Mouse (Mus musculus): ENCODE data around the gene Patl1.
"Not testable (repeated sequence)": the region's sequence is repeated elsewhere in the genome, so short reads cannot be mapped to it uniquely, and the experiment has no call there.

Gene Patl1

DNA sequence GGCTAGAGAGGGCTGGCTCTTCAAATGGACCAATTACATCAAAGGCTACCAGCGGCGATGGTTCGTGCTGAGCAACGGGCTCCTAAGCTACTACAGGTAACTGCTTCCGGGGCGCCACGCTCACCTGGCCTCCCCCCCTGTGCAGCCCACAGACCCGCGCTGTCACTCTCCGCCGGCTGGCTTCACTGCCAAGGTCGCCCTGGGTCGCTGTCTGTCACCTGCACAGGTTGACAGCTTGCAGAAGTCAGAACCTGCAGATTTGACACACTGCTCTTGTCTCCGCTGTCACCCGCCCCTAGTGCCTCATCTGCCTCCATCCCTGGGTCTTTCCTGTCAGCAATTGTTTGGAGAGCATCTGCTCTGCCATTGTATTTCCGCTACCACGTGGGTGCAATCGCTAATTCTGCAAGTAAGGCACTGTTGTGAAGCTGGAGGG, 54.0 kb downstream of the Patl1 start:
- peak; percentile 18 for DNase-seq (ENCODE audit: low spot score)

DNA sequence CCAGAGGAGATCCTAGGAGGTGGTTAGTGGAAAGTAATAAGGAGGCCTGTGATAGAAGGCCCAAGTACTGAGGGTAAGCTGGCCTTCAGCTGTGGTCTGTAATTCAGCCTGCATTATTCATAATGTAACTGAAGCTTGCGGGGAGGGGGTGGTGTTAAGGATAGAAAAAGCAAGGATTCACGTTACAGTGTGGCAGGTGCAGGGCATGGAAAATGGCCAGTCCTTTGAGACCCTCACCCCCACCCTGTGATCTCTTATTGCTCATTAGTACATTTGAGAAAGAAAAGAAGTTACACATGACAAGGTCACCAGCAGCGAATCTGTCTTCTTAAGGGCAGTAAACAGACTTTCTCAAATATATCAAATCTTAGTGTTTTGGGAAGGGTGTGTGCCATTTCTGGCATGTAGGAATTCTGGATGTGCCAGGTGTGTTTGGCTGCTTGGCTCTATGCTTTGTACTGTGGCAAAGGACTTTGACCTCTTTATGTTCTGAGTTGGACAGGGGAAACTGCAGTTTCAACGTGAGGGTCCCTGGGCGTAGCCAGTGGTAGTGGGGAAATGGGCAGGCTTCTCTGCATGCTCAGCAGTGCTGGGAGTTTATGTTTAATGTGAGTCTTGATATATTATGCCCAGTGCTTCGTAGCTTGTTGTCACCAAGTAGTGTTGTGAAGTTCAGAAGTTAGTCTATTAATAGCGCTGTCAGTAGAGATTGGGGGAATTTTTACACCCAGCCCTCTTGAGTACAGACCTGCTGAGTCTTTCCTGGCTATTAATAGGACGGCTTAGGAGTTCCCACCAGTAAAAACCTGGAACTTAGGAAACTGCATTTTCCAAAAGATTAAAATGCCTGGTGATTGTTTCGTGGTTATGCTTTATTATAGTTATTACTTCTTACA, 57.2 kb downstream of the Patl1 start:
- no peak for DNase-seq (ENCODE audit: low spot score)

DNA sequence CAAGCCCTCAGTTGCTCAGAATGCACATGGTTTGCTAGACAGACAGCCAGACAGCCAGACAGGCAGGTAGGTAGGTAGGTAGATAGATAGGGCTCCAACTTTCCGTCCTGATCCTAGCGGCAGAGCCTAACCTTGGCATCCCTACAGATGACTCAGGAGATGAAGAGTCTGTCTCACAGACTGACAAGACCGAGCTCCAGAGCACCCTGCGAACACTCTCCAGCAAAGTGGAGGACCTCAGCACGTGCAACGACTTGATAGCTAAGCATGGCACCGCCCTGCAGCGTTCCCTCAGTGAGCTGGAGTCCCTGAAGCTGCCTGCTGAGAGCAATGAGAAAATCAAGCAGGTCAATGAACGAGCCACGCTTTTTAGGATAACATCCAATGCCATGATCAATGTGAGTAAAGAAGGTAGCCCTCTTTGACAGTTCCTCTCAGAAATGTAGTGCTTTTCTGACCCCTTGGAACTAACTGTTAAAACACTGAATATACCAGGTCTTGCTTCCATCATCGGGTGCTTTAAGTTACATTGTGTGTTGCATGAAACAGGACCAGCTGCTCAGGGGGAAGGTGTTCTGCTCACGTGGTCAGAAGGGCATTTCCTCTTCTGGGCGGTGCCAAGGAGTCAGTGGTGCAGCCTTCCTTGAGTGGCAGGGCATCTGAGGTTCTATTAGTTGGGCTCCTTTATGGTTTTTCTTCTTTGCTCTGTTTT, 61.5 kb downstream of the Patl1 start:
- no peak for DNase-seq (ENCODE audit: low spot score)

DNA sequence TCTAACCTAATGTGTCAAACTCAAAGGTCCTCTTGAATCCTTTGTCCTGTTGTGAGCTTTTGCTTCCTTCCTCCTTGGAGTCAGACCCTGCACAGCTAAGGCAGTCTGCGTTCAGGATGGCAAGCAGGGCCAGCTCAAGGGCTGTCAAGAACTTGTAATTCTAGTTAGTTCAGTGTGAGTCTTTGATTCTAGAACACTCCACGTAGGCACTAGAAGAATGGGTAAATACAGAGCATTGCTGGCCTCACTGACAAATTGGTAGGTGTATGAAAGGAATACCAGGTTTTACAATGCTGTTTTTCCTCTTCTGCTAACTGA, 62.0 kb downstream of the Patl1 start:
- DNase-seq (ENCODE audit: low spot score): no peak

DNA sequence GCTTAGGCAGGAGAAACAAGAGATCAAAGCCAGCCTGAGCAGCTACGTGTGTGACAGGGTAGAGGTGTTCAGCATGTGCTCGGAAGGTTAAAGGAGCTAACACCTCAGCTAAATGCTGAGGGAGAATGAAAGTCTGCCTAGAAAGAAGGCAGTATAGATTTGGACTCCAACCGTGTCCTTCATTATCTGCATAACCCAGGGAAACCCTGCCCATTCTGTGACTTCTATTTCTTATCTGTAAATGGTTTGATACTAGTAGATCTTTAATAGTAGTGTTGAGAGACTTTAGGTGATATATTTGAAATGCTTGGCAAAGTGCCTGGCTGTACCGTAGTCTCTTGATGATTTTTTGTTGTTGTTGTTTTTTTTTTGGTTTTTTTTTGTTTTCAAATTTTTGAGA, 63.5 kb downstream of the Patl1 start:
- no peak for DNase-seq (ENCODE audit: low spot score)

DNA sequence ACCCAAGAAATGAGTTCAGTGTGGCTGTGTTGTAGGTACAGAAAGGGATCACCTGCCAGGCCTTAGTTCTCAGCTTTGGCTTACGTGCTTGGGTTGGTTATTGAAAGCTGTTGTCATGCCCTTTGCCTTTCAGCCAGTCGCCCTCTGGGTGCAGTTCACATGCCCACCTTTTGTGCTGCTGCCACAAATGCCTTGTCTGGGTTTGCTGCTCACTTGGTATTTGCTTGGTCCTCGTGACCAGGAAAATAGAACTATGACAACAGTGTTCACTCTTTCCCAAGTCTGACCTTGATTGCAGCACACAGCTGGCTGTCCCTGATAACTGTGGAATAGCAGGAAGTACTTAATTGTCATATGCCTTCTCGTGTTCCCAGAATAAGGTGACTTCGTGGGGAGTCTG, 65.2 kb downstream of the Patl1 start:
- no peak for DNase-seq (ENCODE audit: low spot score)

DNA sequence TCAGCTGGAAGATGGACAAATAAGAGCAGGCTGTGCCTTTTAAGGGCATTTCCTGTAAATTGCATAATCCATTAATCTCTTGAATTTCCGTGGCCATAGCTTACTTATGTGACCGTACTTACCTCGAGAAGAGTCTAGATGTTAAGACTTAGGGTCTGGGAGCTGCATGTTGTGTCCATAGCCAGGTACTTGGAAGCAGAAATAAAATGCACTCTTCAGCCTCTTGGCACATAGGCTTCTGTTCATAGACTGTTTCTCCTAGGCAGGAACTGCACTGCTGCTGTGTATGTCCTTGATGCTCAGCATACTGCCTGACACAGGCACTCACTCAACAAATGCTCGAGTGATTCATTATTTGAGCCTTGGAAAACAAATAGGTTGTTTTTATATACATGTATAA, 68.3 kb downstream of the Patl1 start:
- DNase-seq (ENCODE audit: low spot score): no peak

DNA sequence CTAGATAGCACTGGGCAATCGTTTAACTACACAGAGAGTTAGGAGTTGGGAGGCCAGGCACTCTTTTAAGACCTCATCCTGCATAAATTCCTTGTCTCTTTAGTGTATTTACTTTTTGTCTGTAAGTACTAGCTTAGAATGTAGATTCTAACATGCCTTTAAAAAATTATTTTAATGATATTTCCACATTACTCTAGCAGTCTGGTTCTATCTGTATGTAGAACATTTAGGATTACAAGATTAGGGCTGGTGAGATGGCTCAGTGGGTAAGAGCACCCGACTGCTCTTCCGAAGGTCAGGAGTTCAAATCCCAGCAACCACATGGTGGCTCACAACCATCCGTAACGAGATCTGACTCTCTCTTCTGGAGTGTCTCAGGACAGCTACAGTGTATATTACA, 72.4 kb downstream of the Patl1 start:
- DNase-seq (ENCODE audit: low spot score): not testable (repeated sequence)

DNA sequence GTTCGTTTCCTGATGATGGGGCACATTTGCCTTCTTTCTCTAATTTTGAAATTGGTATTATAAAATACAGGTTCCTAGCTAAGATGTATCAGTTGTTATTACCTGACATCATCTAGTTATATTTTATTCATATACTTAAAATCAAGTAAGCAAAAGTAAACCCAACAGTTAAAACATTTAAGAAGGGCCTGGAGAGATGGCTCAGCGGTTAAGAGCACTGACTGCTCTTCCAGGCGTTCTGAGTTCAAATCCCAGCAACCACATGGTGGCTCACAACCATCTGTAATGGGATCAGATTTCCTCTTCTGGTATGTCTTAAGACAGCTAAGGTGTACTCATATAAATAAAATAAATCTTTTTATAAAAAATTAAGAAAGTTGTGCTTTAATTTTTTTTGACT, 75.6 kb downstream of the Patl1 start:
- DNase-seq (ENCODE audit: low spot score): no peak

DNA sequence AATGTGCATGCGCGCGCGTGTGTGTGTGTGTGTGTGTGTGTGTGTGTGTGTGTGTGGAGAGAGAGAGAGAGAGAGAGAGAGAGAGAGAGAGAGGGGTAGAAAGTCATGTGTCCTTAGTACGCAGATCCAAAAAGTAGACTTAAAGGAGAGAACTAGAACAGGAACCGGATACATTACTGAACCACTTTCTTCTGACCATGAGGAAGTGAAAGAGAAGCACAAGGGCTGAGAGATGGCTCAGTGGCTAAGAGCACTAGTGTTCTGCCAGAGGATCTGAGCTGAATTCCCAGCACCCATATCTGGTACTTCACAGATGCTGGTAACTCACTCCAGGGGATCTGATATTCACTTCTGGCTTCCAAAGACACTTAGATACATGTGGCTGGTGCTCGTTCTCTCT, 77.1 kb downstream of the Patl1 start:
- DNase-seq (ENCODE audit: low spot score): no peak

DNA sequence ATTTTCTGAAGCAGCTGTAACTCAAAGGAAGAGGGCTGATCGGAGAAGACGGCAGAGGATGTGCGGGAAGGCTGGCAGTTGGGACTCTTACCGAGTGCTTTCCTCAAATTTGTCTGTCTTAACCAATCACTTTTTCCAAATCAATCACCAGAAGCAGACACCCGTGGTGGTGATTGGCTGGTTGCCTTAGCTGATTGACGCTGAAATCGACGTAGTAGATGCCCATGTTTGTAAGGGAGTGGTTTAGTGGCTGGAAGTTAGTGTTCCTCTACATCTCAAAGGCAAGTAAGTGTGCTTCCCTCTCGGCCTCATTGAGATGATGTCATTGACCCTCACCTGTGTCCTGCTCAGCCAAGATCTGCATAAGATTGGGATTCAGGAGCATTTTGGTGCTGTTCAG, 79.8 kb downstream of the Patl1 start:
- no peak for DNase-seq (ENCODE audit: low spot score)

DNA sequence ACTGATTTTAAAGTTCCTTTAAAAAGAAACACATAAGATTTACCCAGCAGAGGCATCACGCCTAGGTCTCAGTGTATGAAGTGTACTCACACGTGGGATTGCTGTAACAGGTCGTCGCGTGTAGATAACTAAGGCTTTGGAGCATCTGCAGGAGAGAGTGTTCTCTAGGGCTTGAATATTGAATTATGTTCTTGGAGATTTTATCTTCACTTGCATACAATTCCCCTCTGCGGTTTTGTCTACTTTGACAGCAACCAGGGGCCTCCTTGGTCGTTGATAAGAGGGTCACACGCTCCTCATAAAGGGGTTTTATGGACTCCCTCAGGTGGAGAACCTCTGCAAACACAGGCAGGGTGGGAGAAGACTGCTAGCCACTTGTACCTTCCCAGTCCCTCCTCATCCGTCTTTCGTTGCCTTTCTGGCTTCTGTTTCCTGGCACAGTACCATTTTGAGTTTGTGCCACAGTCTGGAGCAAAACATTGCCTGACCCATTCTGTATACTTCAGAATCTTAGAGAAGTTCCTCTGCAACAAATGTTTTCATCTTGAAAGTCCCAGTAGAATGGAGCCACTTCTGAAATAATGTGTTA, 80.3 kb downstream of the Patl1 start:
- no peak for DNase-seq (ENCODE audit: low spot score)

Measured in ovary, adult 18-20 months (tissue).